Mouse (Mus musculus) liver, embryonic 14.5 days (tissue): ENCODE results near the gene 2610301B20Rik.

ENCODE experiments used
- CTCF ChIP-seq: IDR thresholded peaks from 2 replicates; pipeline ENCODE4 v1.5.1; 2016; ENCODE audit warnings: antibody characterized with exemption, low read depth, control low read depth
- EP300 ChIP-seq: IDR thresholded peaks from 2 replicates; pipeline ENCODE4 v1.6.1; 2016; ENCODE audit warnings: antibody characterized with exemption, low read depth

- TF ChIP-seq CTCF (no peak), EP300 (no peak)
Measured at GRCm38 (mm10) chr4:10920622-10921021, 46.3 kb downstream of the 2610301B20Rik start.
